Mouse (Mus musculus) myocyte (in vitro differentiated cells): ENCODE measurements at regions not wholly inside any gene's neighbourhood (a gene's known extent, or its start where the extent isn't known, plus 50 kb on each side); places are given as distances from the start of the nearest gene placed in this dataset.

Source experiments
- MAX ChIP-seq: IDR thresholded peaks from one replicate; pipeline ENCODE4 v1.6.1; 2011; ENCODE audit warnings: low read depth, mild to moderate bottlenecking, control low read depth
- POLR2A ChIP-seq: IDR thresholded peaks from one replicate; pipeline ENCODE4 v1.6.1; 2011; ENCODE audit warnings: low read depth, mild to moderate bottlenecking, control low read depth, moderate library complexity; ENCODE audit not compliant: insufficient read length
- POLR2AphosphoS2 ChIP-seq: IDR thresholded peaks from one replicate; pipeline ENCODE4 v1.6.1; 2011; ENCODE audit warnings: low read depth, control low read depth; ENCODE audit not compliant: insufficient read length
- REST ChIP-seq: IDR thresholded peaks from one replicate; pipeline ENCODE4 v1.6.1; 2011; ENCODE audit warnings: mild to moderate bottlenecking, control low read depth, moderate library complexity; ENCODE audit not compliant: insufficient read depth, insufficient read length

- TF ChIP-seq POLR2A (no peak), POLR2AphosphoS2 (no peak), MAX (no peak), REST (no peak)
Observed at GRCm38 (mm10) chr2:106195170-106195569, 191.8 kb upstream of the Dnajc24 start.
